Mouse (Mus musculus) kidney, embryonic 15.5 days (tissue): ENCODE measurements around the gene Map2k1. TPM values are rescaled to one million over a fixed set of nuclear protein-coding genes. Genes with fewer than 3 reads are reported as not detected.
A peak's percentile ranks its signal among the peaks of the same experiment; 100 is the strongest.
"Not testable (repeated sequence)": the region's sequence is repeated elsewhere in the genome, so short reads cannot be mapped to it uniquely, and the experiment has no call there.

Source experiments
- ATAC-seq: fragments of 200-750 bp; cut with Nextera tagmentation; replicated peaks from 2 replicates; pipeline ENCODE4 v1.8.0; 2017; ENCODE audit warnings: moderate TSS enrichment; ENCODE audit not compliant: low FRiP score
- H3K27ac ChIP-seq: fragments of 300-500 bp; sonication (generic); 2 replicates; pipeline ENCODE4 v1.5.1; 2015; ENCODE audit warnings: mild to moderate bottlenecking, inconsistent platforms
- H3K27me3 ChIP-seq: fragments of 300-500 bp; sonication (generic); 2 replicates; pipeline ENCODE4 v1.6.1; 2015; ENCODE audit warnings: inconsistent platforms
- H3K36me3 ChIP-seq: fragments of 300-500 bp; sonication (generic); 2 replicates; pipeline ENCODE4 v1.6.1; 2015; ENCODE audit warnings: inconsistent platforms
- H3K4me1 ChIP-seq: fragments of 300-500 bp; sonication (generic); 2 replicates; pipeline ENCODE4 v1.6.1; 2015; ENCODE audit warnings: inconsistent platforms
- H3K4me2 ChIP-seq: fragments of 300-500 bp; sonication (generic); 2 replicates; pipeline ENCODE4 v1.6.1; 2015; ENCODE audit warnings: moderate library complexity, mild to moderate bottlenecking, inconsistent platforms
- H3K4me3 ChIP-seq: fragments of 300-500 bp; sonication (generic); replicated peaks from 2 replicates; pipeline ENCODE4 v1.5.1; 2015; ENCODE audit warnings: mild to moderate bottlenecking, inconsistent platforms
- H3K9ac ChIP-seq: fragments of 300-500 bp; sonication (generic); 2 replicates; pipeline ENCODE4 v1.6.1; 2015; ENCODE audit warnings: mild to moderate bottlenecking, inconsistent platforms
- H3K9me3 ChIP-seq: fragments of 300-500 bp; sonication (generic); replicated peaks from 2 replicates; pipeline ENCODE4 v1.6.1; 2016; ENCODE audit warnings: inconsistent platforms
- WGBS: fragments of 180-500 bp; shearing (Covaris S2); methylation state at CpG from one replicate; pipeline ENCODE4 v1.1.7; 2015; ENCODE audit warnings: mixed read lengths; 5-methylcytosine and 5-hydroxymethylcytosine counted together
- polyA plus RNA-seq: library from polyadenylated mRNA; unstranded; fragments of >200 nt; fragmentation: Nextera tagmentation; extraction: Ambion mirVana; gene quantifications from 2 replicates; pipeline ENCODE4 v1.2.1, GENCODE M21; 2015

Gene Map2k1
- polyA plus RNA-seq, 1 experiment from 2014 or later = 81.7 TPM

GRCm38 (mm10) chr9:64198763-64199418 is 54.5 kb downstream of the Map2k1 start:
- not testable (repeated sequence) for H3K27me3 ChIP-seq, H3K9me3 ChIP-seq, H3K4me1 ChIP-seq, H3K9ac ChIP-seq, H3K4me3 ChIP-seq, ATAC-seq, H3K4me2 ChIP-seq, H3K27ac ChIP-seq
- H3K36me3 ChIP-seq = peaks cover 50% of the 10 kb centered on the region
- 90% methylated on average over 7 of the region's 7 CpGs for WGBS

GRCm38 (mm10) chr9:64198068-64198762 is 55.2 kb downstream of the Map2k1 start:
- peaks cover 50% of the 10 kb centered on the region for H3K36me3 ChIP-seq
- 0 out of 2 replicates have a peak, but pooled peaks cover 2% of the 10 kb centered on the region for H3K4me1 ChIP-seq
- H3K4me3 ChIP-seq = no peak overlapping the region
- no peak overlapping the region for H3K27ac ChIP-seq
- no peak overlapping the region for H3K4me2 ChIP-seq
- ATAC-seq = no peak
- 94% methylated on average over 5 of the region's 5 CpGs for WGBS
- no peaks in the 10 kb centered on the region for H3K9me3 ChIP-seq
- no peak overlapping the region for H3K9ac ChIP-seq
- H3K27me3 ChIP-seq = no peaks in the 10 kb centered on the region

- H3K9me3 ChIP-seq = no peaks in the 10 kb centered on the region
- H3K36me3 ChIP-seq = peaks cover 50% of the 10 kb centered on the region
- 0 out of 2 replicates have a peak, but pooled peaks cover 2% of the 10 kb centered on the region for H3K4me1 ChIP-seq
- H3K27me3 ChIP-seq = no peaks in the 10 kb centered on the region
- H3K4me2 ChIP-seq = no peak overlapping the region
- ATAC-seq = no peak
- no peak overlapping the region for H3K4me3 ChIP-seq
- 70% methylated on average over 8 of the region's 8 CpGs for WGBS
- H3K27ac ChIP-seq = no peak overlapping the region
- no peak overlapping the region for H3K9ac ChIP-seq
Measured at GRCm38 (mm10) chr9:64197524-64197923, 55.9 kb downstream of the Map2k1 start.

- no peak overlapping the region for H3K4me3 ChIP-seq
- ATAC-seq = no peak
- H3K4me2 ChIP-seq = no peak overlapping the region
Measured at GRCm38 (mm10) chr9:64195554-64195953, 57.9 kb downstream of the Map2k1 start.

GRCm38 (mm10) chr9:64193879-64194278 is 59.6 kb downstream of the Map2k1 start:
- Histone ChIP-seq H3K4me3 (no peak overlapping the region), H3K4me2 (no peak overlapping the region), H3K9me3 (no peaks in the 10 kb centered on the region), H3K27ac (no peak overlapping the region), H3K9ac (no peak overlapping the region), H3K4me1 (0 out of 2 replicates have a peak, but pooled peaks cover 2% of the 10 kb centered on the region), H3K36me3 (peaks cover 60% of the 10 kb centered on the region), H3K27me3 (no peaks in the 10 kb centered on the region)
- WGBS = 84% methylated on average over 1 of the region's 1 CpGs
- ATAC-seq = no peak

More at GRCm38 (mm10) chr9:64195554-64195953, 57.9 kb downstream of the Map2k1 start:
- Histone ChIP-seq H3K36me3 (peaks cover 53% of the 10 kb centered on the region), H3K9ac (no peak overlapping the region), H3K27ac (no peak overlapping the region), H3K9me3 (no peaks in the 10 kb centered on the region), H3K4me1 (0 out of 2 replicates have a peak, but pooled peaks cover 2% of the 10 kb centered on the region), H3K27me3 (no peaks in the 10 kb centered on the region)
- WGBS = 84% methylated on average over 4 of the region's 4 CpGs

GRCm38 (mm10) chr9:64184166-64184840 is 69.1 kb downstream of the Map2k1 start:
- H3K27me3 ChIP-seq = no peaks in the 10 kb centered on the region
- H3K4me3 ChIP-seq = no peak overlapping the region
- 93% methylated on average over 5 of the region's 5 CpGs for WGBS
- H3K36me3 ChIP-seq = peaks cover 86% of the 10 kb centered on the region
- no peak overlapping the region for H3K4me2 ChIP-seq
- no peaks in the 10 kb centered on the region for H3K9me3 ChIP-seq
- H3K27ac ChIP-seq = peak overlapping the region; percentile 22; the same call in 1 of the 2 replicates
- peaks cover 9% of the 10 kb centered on the region for H3K4me1 ChIP-seq
- no peak overlapping the region for H3K9ac ChIP-seq
- ATAC-seq = no peak

GRCm38 (mm10) chr9:64183295-64183694 is 70.1 kb downstream of the Map2k1 start:
- peaks cover 83% of the 10 kb centered on the region for H3K36me3 ChIP-seq
- not testable (repeated sequence) for H3K4me2 ChIP-seq, H3K9me3 ChIP-seq, ATAC-seq, H3K27ac ChIP-seq, H3K27me3 ChIP-seq, H3K4me3 ChIP-seq, H3K9ac ChIP-seq
- 93% methylated on average over 5 of the region's 5 CpGs for WGBS
- H3K4me1 ChIP-seq = peaks cover 15% of the 10 kb centered on the region

GRCm38 (mm10) chr9:64178974-64179646 is 74.3 kb downstream of the Map2k1 start, which contains the start of gene Snapc5:
TSS of gene Snapc5 (plus strand) at chr9:64179274.
- WGBS = under 1% methylated on average over 35 of the region's 35 CpGs
- Histone ChIP-seq H3K36me3 (peaks cover 85% of the 10 kb centered on the region), H3K9me3 (no peaks in the 10 kb centered on the region), H3K4me2 (peak within 1 kb of the TSS; percentile 60), H3K27me3 (no peaks in the 10 kb centered on the region), H3K27ac (peak within 1 kb of the TSS; percentile 90), H3K9ac (peak within 1 kb of the TSS; percentile 52), H3K4me3 (peak within 1 kb of the TSS; percentile 66), H3K4me1 (peaks cover 34% of the 10 kb centered on the region)
- peak; percentile 94 for ATAC-seq

- no peaks in the 10 kb centered on the region for H3K9me3 ChIP-seq
- no peak overlapping the region for H3K9ac ChIP-seq
- H3K4me3 ChIP-seq = peak overlapping the region; percentile 66
- 44% methylated on average over 3 of the region's 3 CpGs for WGBS
- no peaks in the 10 kb centered on the region for H3K27me3 ChIP-seq
- H3K36me3 ChIP-seq = peaks cover 82% of the 10 kb centered on the region
- peak; percentile 70 for ATAC-seq
- H3K27ac ChIP-seq = peak overlapping the region; percentile 90
- peak overlapping the region; percentile 60 for H3K4me2 ChIP-seq
- peaks cover 34% of the 10 kb centered on the region for H3K4me1 ChIP-seq
Measured at GRCm38 (mm10) chr9:64178610-64178973, 74.8 kb downstream of the Map2k1 start.

- Histone ChIP-seq H3K4me1 (peaks cover 50% of the 10 kb centered on the region), H3K4me3 (no peak overlapping the region), H3K4me2 (peak overlapping the region; percentile 73; the same call in 1 of the 2 replicates), H3K27me3 (no peaks in the 10 kb centered on the region), H3K9ac (0 out of 2 replicates have a peak overlapping the region, but pooled peaks have one; percentile 10), H3K36me3 (peaks cover 51% of the 10 kb centered on the region), H3K27ac (0 out of 2 replicates have a peak overlapping the region, but pooled peaks have one; percentile 45), H3K9me3 (no peaks in the 10 kb centered on the region)
- ATAC-seq = no peak
- 87% methylated on average over 11 of the region's 11 CpGs for WGBS
Measured at GRCm38 (mm10) chr9:64175378-64175777, 78.1 kb downstream of the Map2k1 start.

- no peak for ATAC-seq
- peaks cover 46% of the 10 kb centered on the region for H3K36me3 ChIP-seq
- H3K4me2 ChIP-seq = peak overlapping the region; percentile 73
- peaks cover 44% of the 10 kb centered on the region for H3K4me1 ChIP-seq
- 57% methylated on average over 8 of the region's 8 CpGs for WGBS
- H3K9ac ChIP-seq = peak overlapping the region; percentile 26; the same call in 1 of the 2 replicates
- H3K27me3 ChIP-seq = no peaks in the 10 kb centered on the region
- H3K9me3 ChIP-seq = no peaks in the 10 kb centered on the region
- H3K4me3 ChIP-seq = peak overlapping the region; percentile 96
- H3K27ac ChIP-seq = no peak overlapping the region
Measured at GRCm38 (mm10) chr9:64174766-64175165, 78.7 kb downstream of the Map2k1 start.
